Mouse (Mus musculus) liver, embryonic 13.5 days (tissue): ENCODE results near the gene Fam25c. TPM values are rescaled to one million over a fixed set of nuclear protein-coding genes. Genes with fewer than 3 reads are reported as not detected.

Source experiments
- ATAC-seq: fragments of 200-750 bp; cut with Nextera tagmentation; 2 replicates; pipeline ENCODE4 v1.8.0; 2017; ENCODE audit warnings: low read depth, mild to moderate bottlenecking, moderate number of reproducible peaks, moderate library complexity
- DNase-seq: peaks from one replicate; pipeline ENCODE4 v3.0.0; 2022
- H3K27ac ChIP-seq: fragments of 300-500 bp; sonication (generic); 2 replicates; pipeline ENCODE4 v1.5.1; 2015; ENCODE audit warnings: moderate library complexity, mild to moderate bottlenecking, inconsistent platforms
- H3K27me3 ChIP-seq: fragments of 300-500 bp; sonication (generic); 2 replicates; pipeline ENCODE4 v1.6.1; 2015; ENCODE audit warnings: mild to moderate bottlenecking, inconsistent platforms
- H3K36me3 ChIP-seq: fragments of 300-500 bp; sonication (generic); 2 replicates; pipeline ENCODE4 v1.6.1; 2015; ENCODE audit warnings: mild to moderate bottlenecking, inconsistent platforms
- H3K4me1 ChIP-seq: fragments of 300-500 bp; sonication (generic); replicated peaks from 2 replicates; pipeline ENCODE4 v1.6.1; 2015; ENCODE audit warnings: inconsistent platforms
- H3K4me2 ChIP-seq: fragments of 300-500 bp; sonication (generic); 2 replicates; pipeline ENCODE4 v1.6.1; 2015; ENCODE audit warnings: inconsistent platforms, mild to moderate bottlenecking, moderate library complexity
- H3K4me3 ChIP-seq: fragments of 300-500 bp; sonication (generic); replicated peaks from 2 replicates; pipeline ENCODE4 v1.5.1; 2015; ENCODE audit warnings: mild to moderate bottlenecking, inconsistent platforms
- H3K9ac ChIP-seq: fragments of 300-500 bp; sonication (generic); 2 replicates; pipeline ENCODE4 v1.6.1; 2015; ENCODE audit warnings: mild to moderate bottlenecking, inconsistent platforms
- H3K9me3 ChIP-seq: fragments of 300-500 bp; sonication (generic); replicated peaks from 2 replicates; pipeline ENCODE4 v1.6.1; 2016; ENCODE audit warnings: inconsistent platforms
- WGBS: fragments of 180-500 bp; shearing (Covaris S2); methylation state at CpG from one replicate; pipeline ENCODE4 v1.1.7; 2015; ENCODE audit not compliant: insufficient replicate concordance; 5-methylcytosine and 5-hydroxymethylcytosine counted together
- polyA plus RNA-seq: library from polyadenylated mRNA; unstranded; fragments of >200 nt; fragmentation: Nextera tagmentation; extraction: Ambion mirVana; gene quantifications from 2 replicates; pipeline ENCODE4 v1.2.1, GENCODE M21; 2015

Gene Fam25c
- polyA plus RNA-seq, 1 experiment from 2014 or later: not detected

GRCm38 (mm10) chr14:34309907-34310233, 45.4 kb downstream of the Fam25c start:
- 5% methylated on average over 5 of the region's 5 CpGs for WGBS
- H3K4me2 ChIP-seq: peak overlapping the region; percentile 99

GRCm38 (mm10) chr14:34309266-34309665, 46.0 kb downstream of the Fam25c start:
- no peak for ATAC-seq
- WGBS: 75% methylated on average over 4 of the region's 4 CpGs
- Histone ChIP-seq H3K9me3 (no peaks in the 10 kb centered on the region), H3K27ac (peak overlapping the region; percentile 87; the same call in 1 of the 2 replicates), H3K4me2 (peak overlapping the region; percentile 99), H3K4me3 (peak overlapping the region; percentile 81; the same call in 1 of the 2 replicates), H3K27me3 (no peaks in the 10 kb centered on the region), H3K36me3 (no peaks in the 10 kb centered on the region), H3K4me1 (peaks cover 38% of the 10 kb centered on the region), H3K9ac (peak overlapping the region; percentile 89; the same call in 1 of the 2 replicates)
- DNase-seq: no peak

More at GRCm38 (mm10) chr14:34309907-34310233, 45.4 kb downstream of the Fam25c start:
- Histone ChIP-seq H3K27ac (peak overlapping the region; percentile 87), H3K9me3 (no peaks in the 10 kb centered on the region), H3K9ac (peak overlapping the region; percentile 89), H3K36me3 (no peaks in the 10 kb centered on the region), H3K4me3 (peak overlapping the region; percentile 81), H3K4me1 (peaks cover 38% of the 10 kb centered on the region), H3K27me3 (no peaks in the 10 kb centered on the region)
- ATAC-seq (no peak), DNase-seq (no peak)

GRCm38 (mm10) chr14:34303265-34303680, 52.0 kb downstream of the Fam25c start:
- DNase-seq (no peak), ATAC-seq (no peak)
- 33% methylated on average over 5 of the region's 5 CpGs for WGBS

GRCm38 (mm10) chr14:34302681-34303242, 52.5 kb downstream of the Fam25c start:
- H3K27me3 ChIP-seq: no peaks in the 10 kb centered on the region
- no peak overlapping the region for H3K4me2 ChIP-seq
- DNase-seq: no peak
- H3K9ac ChIP-seq: no peak overlapping the region
- no peak overlapping the region for H3K4me3 ChIP-seq
- H3K36me3 ChIP-seq: no peaks in the 10 kb centered on the region
- no peak overlapping the region for H3K27ac ChIP-seq
- ATAC-seq: no peak
- WGBS: 67% methylated on average over 5 of the region's 5 CpGs
- no peaks in the 10 kb centered on the region for H3K9me3 ChIP-seq
- H3K4me1 ChIP-seq: peaks cover 19% of the 10 kb centered on the region; the same call in 1 of the 2 replicates

More at GRCm38 (mm10) chr14:34303265-34303680, 52.0 kb downstream of the Fam25c start:
- H3K36me3 ChIP-seq: no peaks in the 10 kb centered on the region
- H3K4me3 ChIP-seq: no peak overlapping the region
- no peaks in the 10 kb centered on the region for H3K27me3 ChIP-seq
- no peak overlapping the region for H3K4me2 ChIP-seq
- H3K9me3 ChIP-seq: no peaks in the 10 kb centered on the region
- no peak overlapping the region; the same call in 1 of the 2 replicates for H3K27ac ChIP-seq
- no peak overlapping the region for H3K9ac ChIP-seq
- peaks cover 17% of the 10 kb centered on the region; the same call in 1 of the 2 replicates for H3K4me1 ChIP-seq

Other genes starting within 250 kb of the Fam25c start
- not detected in 2 replicates for gene Npy4r, start 202.9 kb downstream of the Fam25c start, polyA plus RNA-seq
- 0.06 TPM in 2 replicates for gene Gprin2, start 153.8 kb downstream of the Fam25c start, polyA plus RNA-seq
- 0.35 and 0.39 TPM in 2 replicates for gene Syt15, start 135.8 kb downstream of the Fam25c start, polyA plus RNA-seq
- gene Shld2, start 44.9 kb downstream of the Fam25c start, polyA plus RNA-seq: 7.2 and 8.0 TPM in 2 replicates
- 127 and 130 TPM in 2 replicates for gene Glud1, start 44.7 kb downstream of the Fam25c start, polyA plus RNA-seq
- gene Sncg, start 19.4 kb upstream of the Fam25c start, polyA plus RNA-seq: 0.28 and 0.52 TPM in 2 replicates
- 2.6 and 3.0 TPM in 2 replicates for gene Mmrn2, start 20.0 kb upstream of the Fam25c start, polyA plus RNA-seq
- 3.4 and 5.0 TPM in 2 replicates for gene Bmpr1a, start 147.9 kb upstream of the Fam25c start, polyA plus RNA-seq
- gene 9230112D13Rik, start 167.4 kb upstream of the Fam25c start, polyA plus RNA-seq: not detected in 2 replicates
- gene Ldb3, start 233.2 kb upstream of the Fam25c start, polyA plus RNA-seq: 0.54 and 0.59 TPM in 2 replicates
- gene Opn4, start 244.7 kb upstream of the Fam25c start, polyA plus RNA-seq: not detected in 2 replicates